Comparison of ENCODE assay signal across 19 mouse cellular contexts in the genomic region with DNA sequence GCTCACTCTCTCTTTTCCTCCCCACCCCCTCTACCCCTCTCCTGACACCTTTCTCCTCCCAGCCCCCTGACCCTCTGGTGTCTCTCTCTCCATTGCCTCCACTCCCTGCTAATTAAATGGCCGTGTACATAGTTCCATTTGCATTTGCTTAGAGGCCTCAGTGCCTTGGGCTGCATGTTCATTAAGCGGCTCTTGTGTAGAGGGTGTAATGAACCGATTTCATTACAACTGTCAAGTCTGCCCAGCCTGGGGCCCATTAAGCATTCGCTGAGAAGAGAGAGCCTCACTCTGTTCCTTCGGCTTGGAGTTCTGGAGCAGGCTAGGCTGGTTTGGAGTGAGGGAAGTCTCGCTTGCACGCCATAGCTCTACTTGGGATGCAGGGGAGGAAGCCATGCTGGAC.
DNase-seq lines count a peak whose midpoint lies in the region; ATAC-seq and TF ChIP-seq lines count a peak whose summit lies in the region.
"Had no signal": no experiment of that assay in that cellular context is flagged by ENCODE, and none has a peak within 500 bp of the region (broad histone marks: within the 10 kb centered on the region; RNA-seq: fewer than 3 reads in every experiment).

No protein-coding gene starts in this region.

- no peak overlapping the region for H3K9ac ChIP-seq in hindbrain, embryonic 11.5 days (ENCODE audit: low read depth, low read length)
- H3K9ac ChIP-seq in forebrain, embryonic 12.5 days, result no peak overlapping the region
- H3K9ac ChIP-seq in hindbrain, embryonic 15.5 days, result no peak overlapping the region
- no peak overlapping the region for H3K9ac ChIP-seq in neural tube, embryonic 15.5 days (replicated peaks)
- no peak overlapping the region for H3K9ac ChIP-seq in stomach, postnatal 0 days (ENCODE audit: low read length)
- H3K9ac ChIP-seq: embryonic facial prominence, embryonic 15.5 days; heart, embryonic 13.5 days; liver, embryonic 12.5 days; lung, embryonic 15.5 days had no signal

- peak; percentile 49 for ATAC-seq in hindbrain, embryonic 11.5 days (ENCODE audit: low FRiP score)
- ATAC-seq in forebrain, embryonic 12.5 days (ENCODE audit: low FRiP score), result peak; percentile 90
- peak; percentile 82 for ATAC-seq in hindbrain, embryonic 15.5 days (ENCODE audit: low FRiP score, low read depth)
- peak; percentile 74 for ATAC-seq in neural tube, embryonic 15.5 days (ENCODE audit: low FRiP score)
- no peak for ATAC-seq in stomach, postnatal 0 days (ENCODE audit: low FRiP score, low TSS enrichment)
- ATAC-seq: liver, embryonic 12.5 days had no signal

- DNase-seq in hindbrain, embryonic 11.5 days (ENCODE audit: low spot score), result peak; percentile 25
- no peak for DNase-seq in hindbrain, embryonic 10.5 days (ENCODE audit: low spot score)
- DNase-seq in stomach, postnatal 0 days (ENCODE audit: low spot score), result no peak
- DNase-seq in gastrocnemius, postnatal 10 days, result no peak
- no peak for DNase-seq in left cerebral cortex, postnatal 14 days (ENCODE audit: low spot score in 2 of 2)
- DNase-seq: cerebellum, adult 2 months; gastrocnemius, postnatal 25 days; kidney, adult 2 months; kidney, postnatal 4 days; left cerebral cortex, postnatal 4 days; thymus, postnatal 14 days had no signal

- intact Hi-C loops in left cerebral cortex, postnatal 14 days (cut with DNase I), result no loop called here

- no peak overlapping the region for H3K4me3 ChIP-seq in hindbrain, embryonic 11.5 days (ENCODE audit: low read depth, low read length)
- H3K4me3 ChIP-seq in hindbrain, embryonic 10.5 days, result no peak overlapping the region
- H3K4me3 ChIP-seq in forebrain, embryonic 12.5 days (replicated peaks), result no peak overlapping the region
- H3K4me3 ChIP-seq in hindbrain, embryonic 15.5 days, result no peak overlapping the region
- no peak overlapping the region for H3K4me3 ChIP-seq in neural tube, embryonic 15.5 days (replicated peaks)
- H3K4me3 ChIP-seq in stomach, postnatal 0 days (ENCODE audit: low read depth, low read length), result no peak overlapping the region
- H3K4me3 ChIP-seq: embryonic facial prominence, embryonic 15.5 days; heart, embryonic 13.5 days; liver, embryonic 12.5 days; lung, embryonic 15.5 days; myocyte had no signal

- peaks cover 2% of the 10 kb centered on the region; the same call in 1 of the 2 replicates for H3K4me1 ChIP-seq in hindbrain, embryonic 11.5 days (replicated peaks; ENCODE audit: control insufficient read depth, insufficient read depth, low read length)
- H3K4me1 ChIP-seq in hindbrain, embryonic 10.5 days (replicated peaks), result peaks cover 35% of the 10 kb centered on the region
- peaks cover 45% of the 10 kb centered on the region for H3K4me1 ChIP-seq in forebrain, embryonic 12.5 days
- peaks cover 26% of the 10 kb centered on the region for H3K4me1 ChIP-seq in hindbrain, embryonic 15.5 days (replicated peaks)
- peaks cover 40% of the 10 kb centered on the region for H3K4me1 ChIP-seq in neural tube, embryonic 15.5 days
- no peaks in the 10 kb centered on the region for H3K4me1 ChIP-seq in stomach, postnatal 0 days (replicated peaks; ENCODE audit: control insufficient read depth, insufficient read depth)
- H3K4me1 ChIP-seq: embryonic facial prominence, embryonic 15.5 days; liver, embryonic 12.5 days had no signal

- H3K27ac ChIP-seq in hindbrain, embryonic 11.5 days (ENCODE audit: low read depth, low read length), result peak overlapping the region; percentile 51; the same call in 1 of the 2 replicates
- no peak overlapping the region; the same call in 1 of the 2 replicates for H3K27ac ChIP-seq in hindbrain, embryonic 10.5 days
- peak overlapping the region; percentile 91 for H3K27ac ChIP-seq in forebrain, embryonic 12.5 days
- peak overlapping the region; percentile 59 for H3K27ac ChIP-seq in hindbrain, embryonic 15.5 days (replicated peaks)
- peak overlapping the region; percentile 61 for H3K27ac ChIP-seq in neural tube, embryonic 15.5 days (replicated peaks)
- no peak overlapping the region for H3K27ac ChIP-seq in stomach, postnatal 0 days (replicated peaks)
- H3K27ac ChIP-seq: embryonic facial prominence, embryonic 15.5 days; heart, embryonic 13.5 days; liver, embryonic 12.5 days; lung, embryonic 15.5 days had no signal

- no peaks in the 10 kb centered on the region for H3K27me3 ChIP-seq in hindbrain, embryonic 11.5 days (ENCODE audit: control insufficient read depth, insufficient read depth, low read length)
- no peaks in the 10 kb centered on the region for H3K27me3 ChIP-seq in hindbrain, embryonic 10.5 days (ENCODE audit: insufficient read depth, poor library complexity, severe bottlenecking)
- H3K27me3 ChIP-seq in forebrain, embryonic 12.5 days, result 0 out of 2 replicates have a peak, but pooled peaks cover 5% of the 10 kb centered on the region
- no peaks in the 10 kb centered on the region for H3K27me3 ChIP-seq in hindbrain, embryonic 15.5 days
- no peaks in the 10 kb centered on the region for H3K27me3 ChIP-seq in neural tube, embryonic 15.5 days (replicated peaks)
- H3K27me3 ChIP-seq in stomach, postnatal 0 days (ENCODE audit: control insufficient read depth, insufficient read depth, low read length), result no peaks in the 10 kb centered on the region
- H3K27me3 ChIP-seq: embryonic facial prominence, embryonic 15.5 days; heart, embryonic 13.5 days; liver, embryonic 12.5 days; lung, embryonic 15.5 days had no signal

- TF ChIP-seq CTCF in stomach, postnatal 0 days (IDR thresholded peaks at IDR 0.05; ENCODE audit: low read depth), result no peak

- 47% methylated on average over 7 of the region's 7 CpGs for WGBS in hindbrain, embryonic 11.5 days
- WGBS in hindbrain, embryonic 10.5 days, result 53% methylated on average over 7 of the region's 7 CpGs
- WGBS in forebrain, embryonic 12.5 days, result 19% methylated on average over 7 of the region's 7 CpGs
- WGBS in hindbrain, embryonic 15.5 days, result 31% methylated on average over 7 of the region's 7 CpGs
- WGBS in neural tube, embryonic 15.5 days, result 19% methylated on average over 7 of the region's 7 CpGs
- 79% methylated on average over 7 of the region's 7 CpGs for WGBS in stomach, postnatal 0 days

- TF ChIP-seq EP300 in stomach, postnatal 0 days (optimal IDR thresholded peaks at IDR 0.05), result no peak

- no peaks in the 10 kb centered on the region for H3K36me3 ChIP-seq in hindbrain, embryonic 11.5 days (ENCODE audit: control insufficient read depth, insufficient read depth, low read length)
- no peaks in the 10 kb centered on the region for H3K36me3 ChIP-seq in hindbrain, embryonic 10.5 days
- H3K36me3 ChIP-seq in forebrain, embryonic 12.5 days (replicated peaks), result no peaks in the 10 kb centered on the region
- H3K36me3 ChIP-seq in hindbrain, embryonic 15.5 days, result no peaks in the 10 kb centered on the region
- no peaks in the 10 kb centered on the region for H3K36me3 ChIP-seq in neural tube, embryonic 15.5 days
- H3K36me3 ChIP-seq in stomach, postnatal 0 days (ENCODE audit: control insufficient read depth, insufficient read depth, low read length), result no peaks in the 10 kb centered on the region
- H3K36me3 ChIP-seq: embryonic facial prominence, embryonic 15.5 days; heart, embryonic 13.5 days; liver, embryonic 12.5 days; lung, embryonic 15.5 days had no signal

- H3K4me2 ChIP-seq in hindbrain, embryonic 11.5 days (replicated peaks; ENCODE audit: low read depth, low read length), result no peak overlapping the region
- no peak overlapping the region for H3K4me2 ChIP-seq in forebrain, embryonic 12.5 days
- no peak overlapping the region for H3K4me2 ChIP-seq in hindbrain, embryonic 15.5 days
- H3K4me2 ChIP-seq in neural tube, embryonic 15.5 days, result no peak overlapping the region
- no peak overlapping the region for H3K4me2 ChIP-seq in stomach, postnatal 0 days (replicated peaks; ENCODE audit: low read depth)
- H3K4me2 ChIP-seq: embryonic facial prominence, embryonic 15.5 days; heart, embryonic 13.5 days; liver, embryonic 12.5 days; lung, embryonic 15.5 days had no signal

- no peaks in the 10 kb centered on the region for H3K9me3 ChIP-seq in hindbrain, embryonic 11.5 days (ENCODE audit: control insufficient read depth, low read length)
- H3K9me3 ChIP-seq in hindbrain, embryonic 10.5 days, result peaks cover 13% of the 10 kb centered on the region
- H3K9me3 ChIP-seq in forebrain, embryonic 12.5 days, result peaks cover 5% of the 10 kb centered on the region; the same call in 1 of the 2 replicates
- H3K9me3 ChIP-seq in hindbrain, embryonic 15.5 days, result no peaks in the 10 kb centered on the region
- peaks cover 14% of the 10 kb centered on the region for H3K9me3 ChIP-seq in neural tube, embryonic 15.5 days (replicated peaks)
- no peaks in the 10 kb centered on the region for H3K9me3 ChIP-seq in stomach, postnatal 0 days (ENCODE audit: control insufficient read depth, low read length)
- H3K9me3 ChIP-seq: liver, embryonic 12.5 days; lung, embryonic 15.5 days had no signal

Comparison
In these comparisons a context has a peak if more than half of its experiments do, and no peak if none do; other contexts are left out.
1. H3K27ac ChIP-seq: peak in hindbrain, embryonic 11.5 days (single experiment), forebrain, embryonic 12.5 days (single experiment), hindbrain, embryonic 15.5 days (single experiment) and neural tube, embryonic 15.5 days (single experiment); none in hindbrain, embryonic 10.5 days (single experiment) and stomach, postnatal 0 days (single experiment).